Mouse (Mus musculus) MEL (cell line): ENCODE data around the gene Hmgb1.

Experiments
- CTCF ChIP-seq, 3 experiments: IDR thresholded peaks in 2 of 3; conservative IDR thresholded peaks in 1 of 3; 2 replicates each; pipeline ENCODE4 v1.5.1; 2011 to 2012; ENCODE audit warnings: low read length in 3 of 3, low read depth in 2 of 3, mild to moderate bottlenecking in 2 of 3, improper control_type of control experiment in 1 of 3, inconsistent platforms in 1 of 3, mixed read lengths in 1 of 3, moderate library complexity in 1 of 3; ENCODE audit not compliant: control insufficient read depth in 1 of 3, insufficient read depth in 1 of 3, poor library complexity in 1 of 3, severe bottlenecking in 1 of 3
- KAT2A ChIP-seq: conservative IDR thresholded peaks from 2 replicates; pipeline ENCODE4 v1.6.1; 2012; ENCODE audit warnings: low read depth, low read length, improper control_type of control experiment, inconsistent platforms
- MAZ ChIP-seq: IDR thresholded peaks from 2 replicates; pipeline ENCODE4 v1.6.1; 2012; ENCODE audit warnings: low read depth, mild to moderate bottlenecking, inconsistent platforms, low read length, improper control_type of control experiment
- MYB ChIP-seq: IDR thresholded peaks from 2 replicates; pipeline ENCODE4 v1.6.1; 2011; ENCODE audit warnings: mild to moderate bottlenecking, low read depth, low read length, improper control_type of control experiment
- POLR2A ChIP-seq, 2 experiments: IDR thresholded peaks; 2 replicates each; pipeline ENCODE4 v1.6.1; 2011 to 2012; ENCODE audit warnings: low read length in 2 of 2, mild to moderate bottlenecking in 2 of 2, control low read depth in 1 of 2, improper control_type of control experiment in 1 of 2, low read depth in 1 of 2, moderate library complexity in 1 of 2; ENCODE audit not compliant: control insufficient read depth in 1 of 2, insufficient read depth in 1 of 2, poor library complexity in 1 of 2
- TBP ChIP-seq: IDR thresholded peaks from 2 replicates; pipeline ENCODE4 v1.8.0; 2011; ENCODE audit warnings: low read depth, low read length, improper control_type of control experiment
- USF2 ChIP-seq, 2 experiments: IDR thresholded peaks; 2 replicates each; pipeline ENCODE4 v1.6.1; 2011 to 2012; ENCODE audit warnings: improper control_type of control experiment in 2 of 2, low read length in 2 of 2, borderline replicate concordance in 1 of 2, inconsistent platforms in 1 of 2, low read depth in 1 of 2, mild to moderate bottlenecking in 1 of 2; ENCODE audit not compliant: insufficient read depth in 1 of 2
- ZC3H11A ChIP-seq: IDR thresholded peaks from 2 replicates; pipeline ENCODE4 v1.6.1; 2012; ENCODE audit warnings: low read depth, mild to moderate bottlenecking, inconsistent platforms, low read length, improper control_type of control experiment
- ZKSCAN1 ChIP-seq: IDR thresholded peaks from 2 replicates; pipeline ENCODE4 v1.6.1; 2012; ENCODE audit warnings: low read depth, mild to moderate bottlenecking, inconsistent platforms, low read length, improper control_type of control experiment, moderate library complexity
- ZNF384 ChIP-seq: IDR thresholded peaks from 2 replicates; pipeline ENCODE4 v1.6.1; 2012; ENCODE audit warnings: low read depth, mild to moderate bottlenecking, inconsistent platforms, low read length, improper control_type of control experiment

DNA sequence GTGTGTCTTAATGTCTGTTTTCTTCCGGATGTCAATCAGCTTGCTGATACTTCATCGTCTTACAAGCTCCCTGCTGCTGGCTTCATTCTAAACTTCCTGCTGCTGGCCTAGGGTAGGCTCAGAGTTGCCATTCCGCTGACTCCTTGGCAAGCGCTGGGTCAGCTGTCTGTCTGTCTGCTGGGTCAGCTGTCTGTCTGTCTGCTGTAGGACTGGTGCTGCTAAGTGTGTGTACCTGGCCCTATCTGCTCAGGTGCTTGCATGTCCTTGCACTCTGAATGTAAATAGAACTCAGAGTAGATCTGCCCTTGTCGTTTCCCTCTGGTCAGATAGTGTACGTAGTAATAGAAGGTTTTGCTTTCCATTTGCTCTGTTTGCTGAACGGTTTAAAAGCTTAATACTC is 20.5 kb upstream of the Hmgb1 start:
- no peak for TF ChIP-seq ZC3H11A
- TF ChIP-seq CTCF (IDR thresholded peaks at IDR 0.05 in 2 of 3, conservative IDR thresholded peaks at IDR 0.05 in 1 of 3; ENCODE audit: control insufficient read depth in 1 of 3, insufficient read depth in 1 of 3, low read depth in 2 of 3, low read length in 3 of 3, poor library complexity in 1 of 3, severe bottlenecking in 1 of 3) = no peak
- no peak for TF ChIP-seq ZNF384
- TF ChIP-seq MYB = no peak
- TF ChIP-seq KAT2A = no peak
- TF ChIP-seq POLR2A (IDR thresholded peaks at IDR 0.05; ENCODE audit: control insufficient read depth in 1 of 2, insufficient read depth in 1 of 2, low read depth in 1 of 2, low read length in 2 of 2, poor library complexity in 1 of 2) = no peak
- TF ChIP-seq USF2 (IDR thresholded peaks at IDR 0.05; ENCODE audit: borderline replicate concordance in 1 of 2, insufficient read depth in 1 of 2, low read depth in 1 of 2, low read length in 2 of 2) = no peak
- TF ChIP-seq TBP = no peak
- TF ChIP-seq ZKSCAN1 = no peak
- no peak for TF ChIP-seq MAZ
